Mouse (Mus musculus): Measurements from ENCODE around the gene Atxn7l1.
A peak's percentile ranks its signal among the peaks of the same experiment; 100 is the strongest.

The Atxn7l1 gene

DNA sequence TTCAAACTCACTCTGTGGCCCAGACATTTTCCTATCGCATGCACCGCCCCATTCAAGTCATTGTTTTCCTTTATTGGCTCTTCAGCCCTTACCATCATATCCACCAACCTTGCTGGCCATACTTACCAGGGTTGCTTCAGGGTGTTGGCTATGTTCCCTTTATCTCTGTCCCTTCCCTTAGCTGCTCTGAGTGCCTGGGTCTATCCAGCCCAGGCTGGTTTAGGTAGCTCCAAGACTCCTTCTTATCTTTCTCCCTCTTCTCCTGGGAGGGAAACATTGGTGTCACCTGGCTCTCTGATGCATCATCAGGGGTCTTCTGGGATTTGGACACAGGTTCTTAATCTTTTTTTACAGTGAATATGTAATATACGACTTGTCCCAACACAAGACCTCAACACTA is 36.6 kb downstream of the Atxn7l1 start:
- DNase-seq: no peak

DNA sequence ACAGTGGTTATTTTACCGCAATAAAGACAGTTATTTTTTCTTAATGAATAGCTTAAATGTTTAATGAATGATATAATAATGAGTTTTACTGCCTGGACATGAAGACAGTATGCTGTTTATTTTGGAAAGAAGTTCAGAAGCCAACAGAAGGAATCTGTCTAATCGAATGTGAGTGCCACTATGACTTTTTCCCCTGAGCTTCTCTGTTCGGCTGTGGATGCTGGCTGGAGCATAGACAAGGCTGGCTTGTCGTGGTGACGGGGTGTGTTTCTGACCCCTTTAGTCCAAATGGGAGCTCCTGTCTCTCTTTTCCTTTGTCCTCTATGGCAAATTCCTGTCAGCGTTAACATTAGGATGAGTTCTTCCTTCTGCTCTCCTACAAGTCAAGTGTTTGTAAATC is 37.6 kb downstream of the Atxn7l1 start:
- DNase-seq: no peak

DNA sequence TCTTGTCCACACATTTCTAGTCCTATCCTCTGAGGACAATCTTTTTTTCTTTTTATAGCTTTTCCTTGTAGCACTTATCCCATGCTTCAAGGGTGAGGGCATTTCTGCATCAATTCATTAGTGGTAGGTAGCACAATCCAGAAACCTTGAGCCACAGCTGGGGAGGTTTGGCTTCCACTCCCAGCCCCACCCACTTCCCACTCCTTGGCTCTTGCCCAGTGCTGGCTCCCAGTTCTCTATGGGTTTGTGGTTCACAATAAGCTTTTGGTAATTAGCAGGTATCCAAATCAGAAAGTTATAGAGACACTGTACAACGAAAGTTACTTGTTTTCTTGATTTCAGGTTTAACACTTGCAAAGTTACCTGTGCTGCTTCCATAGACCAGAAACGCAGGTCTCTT is 38.8 kb downstream of the Atxn7l1 start:
- no peak for DNase-seq

DNA sequence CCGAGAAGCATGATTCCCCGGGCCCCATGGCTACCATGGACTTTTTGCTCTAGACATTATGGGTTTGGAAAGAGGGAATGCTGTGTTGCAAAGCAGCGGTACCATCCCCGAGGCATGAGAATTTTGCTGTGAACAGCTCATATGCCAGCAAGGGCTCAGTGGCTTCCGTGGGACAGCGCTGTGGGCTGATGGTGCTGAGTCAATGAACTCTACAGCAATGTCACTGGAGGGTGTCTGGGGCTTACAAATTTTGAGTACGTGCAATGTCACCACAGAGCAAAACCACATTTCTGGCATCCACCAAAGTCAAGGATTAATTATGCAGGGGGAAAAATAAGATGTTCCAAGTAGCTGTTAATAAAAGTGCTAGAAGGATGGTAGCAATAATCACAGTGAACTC is 42.6 kb downstream of the Atxn7l1 start:
- DNase-seq: no peak

DNA sequence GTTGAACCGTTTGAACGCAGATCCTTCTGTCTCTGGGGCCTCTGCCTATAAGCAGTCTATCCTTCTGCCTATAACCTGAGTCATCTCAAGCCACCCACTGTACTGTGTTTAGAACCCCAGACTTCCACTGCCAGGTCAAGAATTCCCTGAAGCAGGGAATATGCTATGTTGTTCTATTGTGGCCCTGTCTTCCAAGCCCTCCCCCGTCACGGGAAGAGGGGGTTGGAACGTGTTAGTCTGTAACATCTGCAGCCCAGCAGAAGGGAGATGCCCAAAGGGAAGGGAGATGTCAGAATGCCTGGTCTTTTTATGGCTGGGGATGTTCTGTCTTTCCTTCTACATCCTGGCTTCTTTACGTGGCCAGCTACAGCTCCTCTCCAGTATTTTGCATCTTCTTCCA is 43.1 kb downstream of the Atxn7l1 start:
- DNase-seq: no peak

DNA sequence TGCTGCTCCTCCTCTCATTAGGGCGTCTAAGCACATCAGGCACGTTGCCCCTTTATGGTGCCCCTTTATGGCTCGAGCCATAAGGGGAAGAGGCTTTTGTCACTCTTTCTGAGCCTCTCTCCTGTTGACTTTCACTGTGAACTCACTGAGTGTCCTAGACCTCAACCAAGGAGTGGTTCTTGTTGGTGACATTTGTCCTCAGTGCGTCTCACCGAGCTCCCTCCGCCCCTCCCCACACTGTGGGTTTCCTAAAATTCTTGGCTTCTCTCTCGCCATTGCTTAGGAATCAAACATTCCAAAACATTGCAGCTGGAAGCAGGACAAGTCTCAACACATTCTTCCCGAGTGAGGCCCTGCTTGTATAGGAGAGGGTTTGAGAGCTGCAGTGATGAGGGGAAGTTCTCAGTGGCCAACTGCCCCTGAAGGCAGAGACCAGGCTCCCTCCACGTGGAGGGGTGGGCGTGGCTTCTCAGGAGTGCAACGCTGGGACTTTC is 46.0 kb downstream of the Atxn7l1 start:
- DNase-seq: no peak

DNA sequence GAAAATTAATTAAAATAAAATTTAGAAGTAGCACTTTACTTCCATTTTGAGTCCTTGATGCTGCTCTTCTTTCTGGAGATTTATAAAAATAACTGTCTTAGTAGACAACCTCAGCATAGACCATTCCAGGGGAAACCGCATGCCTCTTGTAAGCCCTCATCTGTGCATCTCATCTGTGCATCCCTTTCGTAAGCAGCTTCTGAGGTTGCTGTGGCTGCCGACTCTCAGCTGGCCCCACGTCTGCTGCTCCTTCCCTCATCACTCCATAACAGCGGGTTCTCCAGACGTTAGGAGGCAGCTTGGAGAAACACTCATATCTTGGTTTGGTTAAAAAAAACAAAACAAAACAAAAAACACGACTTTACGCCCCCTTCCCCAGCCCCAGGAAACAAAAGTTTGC is 47.7 kb downstream of the Atxn7l1 start:
- no peak for DNase-seq

DNA sequence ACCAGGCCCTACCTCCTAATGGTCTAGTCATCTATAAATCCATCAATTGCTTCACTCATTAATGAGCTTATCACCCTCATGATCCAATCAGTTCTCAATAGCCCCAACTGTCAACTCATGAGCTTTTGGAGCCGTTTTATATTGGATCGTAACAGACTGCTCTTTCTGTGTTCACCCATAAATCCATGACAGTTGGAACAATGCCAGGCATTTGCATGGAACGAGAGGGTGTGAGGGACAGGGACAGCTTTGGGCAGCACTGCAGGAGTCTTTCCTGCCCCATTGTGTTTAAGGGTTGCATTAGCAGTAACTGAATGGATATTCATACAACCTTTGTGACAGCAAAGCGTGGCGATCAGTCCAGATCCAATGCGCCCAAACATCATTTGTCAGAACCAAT is 49.8 kb downstream of the Atxn7l1 start:
- no peak for DNase-seq

DNA sequence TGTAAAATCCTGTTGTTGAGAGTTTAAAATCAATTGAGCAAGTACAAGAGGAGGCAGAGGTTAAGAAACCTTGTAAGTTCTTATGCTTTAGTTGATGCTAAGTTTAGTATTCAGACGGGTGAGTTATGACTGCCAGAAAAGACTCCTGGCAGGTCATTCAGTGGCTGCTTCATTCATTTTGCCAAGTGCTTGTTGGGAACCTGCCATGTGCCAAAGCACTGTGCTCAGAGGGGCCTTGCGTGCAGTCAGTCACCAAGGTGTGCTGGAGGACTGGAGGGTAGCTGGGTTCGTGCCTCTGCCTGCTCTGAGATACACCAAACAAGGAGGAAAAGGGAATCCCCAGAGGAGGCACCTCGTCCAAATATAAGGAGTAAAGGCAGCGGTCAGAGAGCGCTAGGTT is 50.3 kb downstream of the Atxn7l1 start:
- DNase-seq: no peak

DNA sequence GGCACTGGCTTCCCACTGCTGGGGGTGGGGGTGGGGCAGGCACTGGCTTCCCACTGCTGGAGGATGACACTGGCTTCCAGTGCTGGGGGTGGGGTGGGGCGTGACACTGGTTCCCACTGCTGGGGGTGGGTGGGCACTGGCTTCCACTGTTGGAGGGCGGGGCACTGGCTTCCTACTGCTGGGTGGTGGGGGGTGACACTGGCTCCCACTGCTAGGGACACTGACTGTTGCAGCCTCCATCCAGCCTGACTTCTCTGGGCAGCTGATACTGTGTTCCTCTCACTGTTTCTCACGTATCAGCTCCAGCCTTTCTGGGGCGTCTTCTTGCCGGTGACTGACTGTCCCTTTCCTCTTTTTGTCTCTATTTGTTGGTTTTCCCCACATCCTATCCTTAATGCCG is 53.6 kb downstream of the Atxn7l1 start:
- DNase-seq: no peak

DNA sequence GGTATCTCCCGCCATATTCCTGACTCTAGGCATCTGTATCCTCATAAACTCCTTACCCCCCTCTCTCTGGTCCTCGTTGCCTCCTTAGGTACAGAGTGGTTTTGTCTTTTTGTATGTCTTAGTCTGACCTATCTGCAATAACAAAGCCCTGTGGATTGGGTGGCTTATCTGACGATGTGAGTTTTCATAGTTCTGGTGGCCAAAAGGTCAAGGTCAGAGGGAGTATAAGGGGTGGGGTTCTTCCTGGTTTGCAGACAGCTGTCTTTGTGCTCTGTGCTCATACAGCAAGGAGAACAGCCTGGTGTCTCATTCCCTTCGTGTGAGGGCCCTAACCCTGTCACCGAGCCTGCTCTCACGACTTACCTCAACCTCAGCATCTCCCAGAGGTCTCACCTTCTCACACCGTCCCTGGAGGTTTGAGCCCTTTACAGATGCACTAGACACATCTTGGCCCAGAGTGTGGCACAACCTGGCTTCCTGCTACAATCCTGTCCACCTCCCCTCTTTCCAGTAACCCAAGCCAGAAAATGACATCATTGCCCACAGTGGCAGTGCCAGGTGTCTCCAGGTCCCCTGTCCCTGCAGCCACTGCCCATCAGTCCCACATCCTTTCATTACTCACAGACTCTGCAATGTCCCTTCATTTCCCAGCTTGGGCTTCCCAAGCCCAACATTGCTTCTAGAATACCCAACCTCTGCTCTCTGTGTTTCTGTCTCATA is 54.2 kb downstream of the Atxn7l1 start:
- DNase-seq: no peak

DNA sequence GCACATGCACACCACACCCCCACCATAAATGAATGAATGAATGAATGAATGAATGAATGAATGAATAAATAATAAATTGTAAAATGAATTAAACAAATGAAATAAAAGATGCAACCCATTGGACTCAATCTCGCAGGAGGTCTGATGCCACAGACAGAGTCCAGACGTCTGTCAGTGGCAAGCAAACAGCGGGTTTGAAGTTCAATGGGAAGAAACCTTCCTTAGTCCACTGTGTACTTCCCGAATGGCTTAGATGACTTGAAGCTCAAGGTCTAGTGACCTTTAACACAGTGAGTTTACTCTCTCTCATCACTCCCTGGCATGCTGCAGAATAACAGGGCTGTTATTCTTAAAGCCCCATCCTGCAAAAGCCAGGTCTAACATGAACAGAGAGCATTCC is 57.8 kb downstream of the Atxn7l1 start:
- DNase-seq: no peak

DNA sequence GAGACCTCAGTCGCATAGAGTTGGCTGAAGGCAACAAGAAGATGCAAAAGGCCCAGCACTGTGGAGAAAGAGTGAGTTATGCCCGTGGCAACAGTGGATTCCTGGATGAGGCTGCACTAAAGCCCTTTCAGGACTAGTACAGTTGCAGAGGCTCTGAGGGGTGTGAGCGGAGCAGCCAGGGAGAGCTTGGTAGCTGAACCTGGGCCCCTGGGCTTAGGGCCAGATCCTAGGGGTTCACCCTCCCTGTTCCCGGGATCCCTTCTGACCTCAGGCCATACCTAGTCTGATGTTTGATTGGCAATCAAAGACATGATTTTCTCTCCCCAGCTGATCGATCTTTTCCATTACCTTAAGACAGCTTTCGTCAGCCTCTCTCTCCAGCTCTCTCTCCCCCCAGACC is 58.8 kb downstream of the Atxn7l1 start:
- DNase-seq: no peak

DNA sequence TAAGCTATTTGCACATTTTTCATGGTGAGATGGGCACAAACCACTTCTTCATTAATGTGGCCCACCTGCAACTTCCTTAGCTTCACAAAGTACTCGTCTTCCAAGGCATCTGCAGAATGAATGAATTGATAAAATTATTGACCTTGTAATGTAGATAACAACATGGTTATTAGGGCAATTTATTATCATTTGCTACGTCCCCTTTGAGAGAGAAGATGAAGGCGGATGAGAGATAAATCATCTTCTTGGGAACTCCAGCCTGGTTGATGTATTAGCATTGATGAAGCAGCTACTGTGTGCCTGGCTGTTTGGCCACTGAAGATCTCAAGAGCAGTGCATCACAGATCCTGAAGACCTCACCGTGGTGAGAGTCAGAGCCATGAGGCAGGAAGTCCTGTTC is 63.4 kb downstream of the Atxn7l1 start:
- no peak for DNase-seq

DNA sequence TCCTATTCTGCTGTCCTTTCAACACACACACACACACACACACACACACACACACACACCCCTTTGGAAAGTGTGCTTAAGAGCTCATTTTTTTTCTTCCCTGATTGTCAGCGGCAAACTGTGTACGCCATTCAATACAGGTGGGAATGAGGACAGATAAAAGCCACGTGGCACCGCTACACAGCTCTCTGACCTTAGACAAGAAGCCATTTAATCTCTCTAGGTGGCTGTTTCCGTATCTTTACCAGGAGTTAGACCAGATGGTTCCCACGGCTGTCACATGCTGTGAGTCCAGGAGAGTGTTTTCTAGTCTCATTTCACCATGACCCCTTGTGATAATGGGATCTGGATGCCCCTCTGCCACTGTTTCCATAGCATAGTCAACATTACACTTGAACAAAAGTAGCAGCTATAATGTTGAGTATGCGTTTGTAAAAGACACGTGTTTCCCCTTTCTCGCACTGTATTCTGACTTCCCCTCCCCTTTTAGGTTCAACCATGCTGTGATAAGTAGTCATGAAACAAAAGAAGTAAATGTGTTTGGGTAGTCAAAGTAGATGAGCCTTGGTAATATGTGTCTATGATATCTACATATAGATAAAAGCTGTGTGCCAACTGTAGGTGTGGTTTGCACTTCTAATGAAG is 70.8 kb downstream of the Atxn7l1 start:
- DNase-seq: no peak

DNA sequence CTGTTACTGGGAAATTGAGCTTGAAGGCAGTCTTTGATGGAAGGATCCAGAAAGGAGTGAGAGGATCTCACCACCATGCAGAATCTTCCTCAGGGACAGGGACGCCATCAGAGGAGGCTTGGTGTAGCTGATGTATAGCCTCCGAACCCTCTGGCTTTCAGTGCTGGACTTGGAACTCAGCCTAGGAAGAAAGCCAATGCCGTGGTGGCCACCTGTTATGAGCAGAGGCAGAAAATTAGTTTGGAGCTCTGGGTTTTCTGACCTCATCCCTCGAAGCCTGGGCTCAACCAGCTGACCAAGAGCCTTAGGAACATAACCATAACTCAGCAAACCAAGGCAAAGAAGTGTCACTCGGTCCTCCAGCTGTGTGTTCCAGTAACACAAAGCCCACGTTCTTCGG is 71.9 kb downstream of the Atxn7l1 start:
- DNase-seq: peak; percentile 72

DNA sequence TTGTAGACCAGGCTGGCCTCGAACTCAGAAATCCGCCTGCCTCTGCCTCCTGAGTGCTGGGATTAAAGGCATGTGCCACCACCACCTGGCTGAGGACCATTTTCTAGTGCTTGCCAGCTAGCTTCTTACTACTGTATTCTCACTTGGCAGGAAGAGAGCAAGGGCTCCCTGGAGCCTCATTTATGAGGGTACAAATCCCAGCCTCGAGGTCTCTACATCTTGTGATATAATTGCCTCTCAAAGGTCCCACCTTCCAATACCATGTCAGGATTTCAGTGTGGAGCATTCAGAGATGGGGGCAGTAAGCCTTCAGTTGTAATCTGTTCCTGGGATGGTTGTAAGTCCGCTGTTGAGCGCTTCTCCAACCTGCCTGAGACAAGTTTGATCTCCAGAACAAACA is 72.6 kb downstream of the Atxn7l1 start:
- DNase-seq: no peak

DNA sequence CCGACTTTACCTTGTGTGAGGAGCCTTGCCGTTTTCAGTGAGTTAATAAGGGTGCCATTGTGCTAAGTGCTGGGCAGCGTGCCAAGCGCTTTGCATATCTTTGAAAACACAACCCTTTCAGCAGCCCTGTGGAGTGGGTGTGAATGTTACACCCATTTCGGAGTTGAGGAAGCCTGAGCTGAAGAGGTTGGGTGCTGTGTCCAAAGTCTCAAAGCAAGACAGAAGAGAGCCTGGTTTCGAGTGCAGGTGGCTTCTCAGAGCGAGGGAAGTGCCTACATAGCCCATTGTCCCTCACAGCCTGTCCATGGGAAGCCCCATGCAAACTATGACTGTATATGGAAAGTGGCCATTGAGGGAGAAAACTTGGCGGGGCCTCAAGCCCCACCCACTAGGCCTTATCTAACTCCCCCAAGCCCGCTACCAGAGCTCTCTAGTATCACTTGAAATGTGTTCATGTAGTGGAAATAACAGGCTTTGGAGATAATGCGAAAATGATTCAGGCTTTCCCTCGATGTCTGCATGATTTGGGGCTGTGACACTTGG is 73.1 kb downstream of the Atxn7l1 start:
- DNase-seq: no peak

DNA sequence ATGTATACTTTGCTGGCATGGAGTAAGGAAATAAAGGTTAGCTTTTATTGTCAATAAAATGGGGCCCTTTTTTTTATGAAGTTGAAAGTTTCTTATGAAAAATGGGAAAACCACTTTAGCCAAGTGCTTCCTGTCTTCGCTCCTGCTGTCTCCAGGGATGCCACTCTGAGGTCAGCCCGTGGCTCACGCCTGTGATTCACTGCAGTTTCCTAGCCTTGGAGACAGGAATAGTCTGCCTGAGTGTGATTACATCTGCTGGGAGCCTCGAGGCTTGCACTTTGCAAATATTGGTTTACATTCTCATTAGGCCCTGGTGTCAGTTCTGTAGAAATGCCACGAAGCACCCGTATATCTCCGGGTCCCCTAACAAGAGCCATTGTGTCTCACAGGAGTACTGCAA is 74.7 kb downstream of the Atxn7l1 start:
- no peak for DNase-seq

DNA sequence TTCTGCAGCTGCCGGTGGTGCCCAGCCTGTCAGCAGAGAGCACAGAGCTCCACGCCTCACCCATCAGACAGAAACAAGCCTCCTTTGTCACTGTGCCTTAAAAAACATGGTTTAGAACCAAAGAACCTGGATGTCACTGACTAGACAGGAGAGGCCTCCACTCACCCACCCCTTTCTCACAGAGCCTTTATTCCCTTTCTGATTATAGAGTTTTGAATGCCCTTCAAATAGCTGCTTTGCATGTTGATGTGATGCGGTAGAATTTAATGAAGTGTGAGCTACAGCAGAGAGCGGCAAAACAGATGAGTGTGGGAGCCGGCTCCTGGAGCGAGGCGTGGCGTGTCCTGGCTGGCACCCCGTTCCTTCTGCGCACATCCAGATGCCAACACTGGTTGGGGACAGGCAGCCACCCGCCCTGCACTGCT is 77.6 kb downstream of the Atxn7l1 start:
- DNase-seq: no peak

DNA sequence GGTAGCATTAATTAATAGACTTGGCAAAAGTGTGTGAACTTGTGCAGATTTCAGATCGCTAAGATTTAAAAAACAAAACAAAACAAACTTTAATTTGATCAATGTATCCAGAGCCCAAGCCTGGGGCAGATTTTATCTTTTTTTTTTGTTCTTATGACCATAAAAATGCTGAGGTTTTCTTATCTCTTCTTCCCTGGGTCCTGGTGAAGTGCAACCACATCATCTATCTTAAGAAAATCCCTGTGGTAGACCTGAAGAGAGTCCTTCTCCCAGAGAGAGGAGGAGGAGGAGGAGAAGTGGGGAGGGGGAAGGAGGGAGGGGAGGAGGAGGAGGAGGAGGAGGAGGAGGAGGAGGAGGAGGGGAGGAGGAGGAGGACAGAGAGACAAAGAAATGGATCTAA is 78.5 kb downstream of the Atxn7l1 start:
- no peak for DNase-seq

DNA sequence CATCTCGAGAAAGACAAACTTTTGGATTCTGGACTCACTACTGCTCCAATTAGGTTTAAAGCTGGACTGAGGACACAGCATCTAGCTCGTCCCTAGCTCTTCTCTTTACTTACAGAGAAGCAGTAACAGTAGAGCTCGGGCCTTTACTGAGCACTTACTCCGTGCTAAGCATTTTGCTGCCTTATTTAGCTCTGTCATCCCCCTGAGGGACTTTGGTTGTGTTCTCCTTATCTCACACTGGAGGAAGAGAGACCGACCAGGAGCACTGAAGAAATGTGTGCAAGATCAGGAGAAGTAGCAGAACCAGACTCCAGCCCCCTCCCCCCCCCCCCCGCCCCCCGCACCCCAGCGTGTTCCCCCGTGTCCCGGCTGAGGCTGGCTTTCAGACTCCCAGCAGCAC is 79.1 kb downstream of the Atxn7l1 start:
- no peak for DNase-seq

DNA sequence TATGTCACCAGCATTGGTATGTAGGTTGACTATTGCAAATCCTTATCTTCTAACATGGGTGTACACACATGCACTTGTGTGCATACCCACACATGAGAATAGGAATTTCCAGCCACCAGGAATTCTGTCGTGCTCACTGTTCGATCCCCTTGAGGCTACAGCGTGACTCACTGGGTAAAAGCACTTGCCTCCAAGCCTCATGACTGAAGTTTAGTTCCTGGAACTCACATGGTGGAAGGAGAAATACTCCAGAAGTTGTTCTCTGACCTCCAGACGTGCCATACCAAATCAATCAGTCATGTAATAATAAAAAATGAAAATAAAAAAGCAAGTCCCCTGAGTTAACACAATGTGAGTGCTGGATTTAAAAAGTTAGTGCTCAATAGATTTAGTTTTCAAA is 87.8 kb downstream of the Atxn7l1 start:
- no peak for DNase-seq

DNA sequence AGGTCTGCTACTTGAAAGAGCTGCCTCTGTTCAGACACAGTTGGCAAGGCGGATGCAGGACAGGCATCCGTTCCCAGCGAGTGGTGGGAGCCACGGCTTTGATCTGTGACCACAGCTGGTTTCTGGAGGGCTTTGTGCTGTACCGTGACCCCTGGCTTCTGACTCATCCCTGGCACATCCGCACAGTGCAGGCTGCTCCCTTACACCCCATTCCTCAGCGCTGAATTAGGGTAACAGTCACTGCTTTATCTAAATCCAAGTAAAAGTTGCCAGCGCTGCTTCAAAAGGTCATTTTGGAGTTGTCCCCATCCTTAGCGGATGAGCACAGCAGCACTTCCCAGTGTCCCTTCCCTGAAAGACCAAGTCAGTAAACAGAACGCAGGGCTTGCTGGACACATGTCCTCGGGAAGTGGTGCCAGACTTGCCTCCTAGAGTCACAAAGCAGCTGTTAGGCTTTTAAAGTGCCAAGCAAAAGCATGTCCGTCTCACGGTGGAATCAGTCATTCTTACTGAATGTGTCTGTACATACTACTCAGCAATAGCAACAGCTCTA is 88.4 kb downstream of the Atxn7l1 start:
- no peak for DNase-seq
